Mouse (Mus musculus) brain, embryonic 14.5 days (tissue): ENCODE data around the gene Amigo3.

Source experiments
- CTCF ChIP-seq: fragments of 200-500 bp; IDR thresholded peaks from 2 replicates; pipeline ENCODE4 v1.5.1; 2012; ENCODE audit warnings: inconsistent platforms, mild to moderate bottlenecking, moderate library complexity, borderline replicate concordance; ENCODE audit not compliant: insufficient read depth, insufficient read length; ENCODE audit errors: extremely low read depth
- POLR2A ChIP-seq: fragments of 200-500 bp; IDR thresholded peaks from 2 replicates; pipeline ENCODE4 v1.6.1; 2012; ENCODE audit warnings: mild to moderate bottlenecking, inconsistent platforms, borderline replicate concordance; ENCODE audit not compliant: poor library complexity, insufficient read depth, insufficient read length, severe bottlenecking; ENCODE audit errors: extremely low read depth

GRCm38 (mm10) chr9:108067199-108067598 lies 14.2 kb downstream of the Amigo3 start:
- TF ChIP-seq CTCF (no peak), POLR2A (no peak)
